Mouse (Mus musculus): ENCODE results near the gene Pde4b. TPM values are rescaled to one million over a fixed set of nuclear protein-coding genes. Genes with fewer than 3 reads are reported as not detected.
"Not testable (repeated sequence)": the region's sequence is repeated elsewhere in the genome, so short reads cannot be mapped to it uniquely, and the experiment has no call there.

Gene Pde4b
- total RNA-seq, 1 experiment from 2014 or later: 3.7 TPM

DNA sequence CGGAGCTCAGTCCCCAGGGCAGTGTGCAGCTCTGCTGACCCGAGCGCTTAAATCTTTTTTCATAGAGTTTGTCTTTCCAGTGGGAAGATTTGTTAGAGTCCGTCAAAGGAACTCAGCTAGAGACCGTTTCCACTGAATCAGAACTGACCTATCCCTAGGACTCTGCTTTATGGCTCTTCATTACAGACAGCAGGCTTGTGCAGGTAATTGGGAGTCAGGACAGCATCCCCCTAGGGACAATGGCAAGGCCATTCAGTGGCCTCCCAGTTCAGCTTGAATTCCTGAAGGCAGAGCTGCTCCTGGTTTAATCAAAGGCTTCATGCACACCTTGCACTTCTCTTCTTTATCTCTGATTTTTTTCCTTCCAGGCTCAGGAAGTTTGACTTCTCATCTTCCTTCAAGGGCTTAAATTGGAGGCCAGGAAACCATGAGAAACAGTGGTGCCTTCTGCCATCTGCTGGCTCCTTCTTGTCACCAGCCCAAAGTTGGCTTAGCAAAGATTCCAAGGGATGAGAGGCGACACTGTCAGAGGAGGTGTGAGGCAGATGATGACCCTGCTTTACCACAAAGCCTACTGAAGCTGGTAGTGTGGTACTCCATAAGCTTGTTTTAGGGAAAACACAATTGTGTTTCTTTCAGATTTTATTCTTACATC lies 393.6 kb downstream of the Pde4b start:
- no peak for DNase-seq

DNA sequence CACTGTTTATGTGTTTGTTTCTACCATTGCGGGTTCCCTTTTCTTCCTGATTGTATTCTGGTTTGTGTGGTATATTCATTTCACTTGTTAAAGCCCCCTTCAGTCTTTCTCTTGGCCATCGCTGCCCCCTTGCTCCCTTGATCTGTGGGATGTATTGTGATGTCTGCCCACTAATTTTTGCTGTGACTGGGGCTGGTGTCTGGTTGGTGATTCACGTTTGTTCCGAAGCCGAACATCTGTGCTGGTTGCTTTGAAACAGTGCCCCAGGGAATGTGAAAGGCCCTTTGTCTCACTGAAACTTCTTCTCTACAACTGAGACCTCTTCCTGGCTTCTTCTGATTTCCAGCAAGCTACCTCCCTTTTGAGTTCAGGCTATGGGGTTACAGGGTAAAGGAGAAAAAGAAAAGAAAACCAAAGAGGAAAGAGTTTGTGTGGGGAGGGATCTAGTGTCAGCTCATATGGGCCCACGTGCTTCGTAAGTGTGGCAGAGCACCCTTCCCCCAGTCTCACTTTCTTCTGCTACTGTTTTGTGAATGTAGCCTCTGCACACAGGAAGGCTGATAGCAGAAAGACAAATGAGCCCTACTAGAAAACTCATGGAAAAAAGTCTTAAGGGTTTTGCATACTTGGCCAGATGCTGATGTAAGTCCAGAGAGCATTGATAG lies 396.1 kb downstream of the Pde4b start:
- DNase-seq: no peak

DNA sequence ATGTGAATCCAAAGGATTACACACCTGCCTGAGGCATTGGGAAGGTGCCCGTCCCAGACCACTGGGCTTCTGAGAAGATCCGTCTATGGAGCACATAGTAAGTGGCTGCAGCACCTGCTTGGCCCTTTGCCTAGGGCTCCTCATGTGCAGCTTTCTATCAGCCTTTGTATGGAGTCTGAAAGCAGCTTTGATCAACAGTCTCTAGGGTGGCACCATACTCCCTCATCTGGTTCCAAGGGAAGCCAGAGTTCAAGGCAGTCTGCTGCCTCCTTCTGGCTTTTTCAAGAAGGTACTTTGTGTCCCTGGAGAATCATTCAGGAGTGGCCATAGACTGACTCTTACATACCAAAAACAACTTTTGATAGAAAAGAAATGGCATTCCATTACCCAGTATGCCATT lies 397.4 kb downstream of the Pde4b start:
- DNase-seq: no peak

DNA sequence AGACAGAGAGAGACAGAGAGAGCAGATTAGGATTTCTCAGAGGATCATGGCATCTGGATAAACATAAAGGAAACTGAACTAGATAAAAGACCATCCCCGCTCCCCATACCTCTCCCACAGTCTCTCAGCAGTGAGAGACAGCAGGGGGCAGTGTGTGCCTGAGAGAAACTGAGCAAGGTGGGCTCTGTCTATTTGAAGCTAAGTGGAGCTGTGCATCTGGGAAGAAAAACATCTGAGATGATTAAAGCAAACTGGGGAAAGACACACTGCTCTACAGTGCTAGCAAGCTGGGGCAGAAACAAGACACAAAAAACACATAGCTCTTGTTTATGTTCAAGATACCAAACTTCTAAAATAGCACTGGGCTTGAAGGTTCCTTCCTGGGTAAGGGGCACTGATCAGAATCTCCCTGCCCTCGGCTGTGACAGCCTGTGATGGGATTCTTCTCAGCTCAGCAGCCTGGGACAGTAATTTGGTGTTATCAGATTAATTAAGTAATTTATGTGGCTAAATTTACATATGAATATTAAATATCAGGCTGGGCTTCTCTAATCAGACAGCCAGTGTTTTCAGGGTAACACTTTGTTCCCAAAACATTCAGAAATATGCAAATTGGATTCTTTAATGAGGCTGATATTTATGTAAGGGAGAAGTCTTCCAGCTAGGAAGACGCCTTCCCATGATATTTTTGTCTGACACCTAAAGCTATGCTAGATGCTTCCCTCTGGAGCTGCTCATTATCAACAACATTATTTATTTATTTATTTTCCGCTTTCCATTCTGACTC lies 399.0 kb downstream of the Pde4b start:
- DNase-seq: no peak

DNA sequence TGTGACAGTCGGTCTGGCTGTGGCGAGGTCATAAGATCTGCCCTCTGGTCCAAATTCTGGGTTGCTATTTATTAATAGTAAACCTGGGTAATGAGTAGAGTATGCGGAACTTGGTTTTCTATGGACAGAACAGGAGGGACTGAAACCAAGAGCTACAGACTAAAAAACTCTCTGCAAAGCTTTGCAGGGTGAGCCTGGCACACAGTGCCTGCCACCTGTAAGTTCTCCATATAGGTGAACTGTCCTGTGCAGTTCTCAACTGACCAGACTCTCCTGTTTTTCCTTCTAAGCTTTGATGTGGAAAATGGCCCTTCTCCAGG lies 399.5 kb downstream of the Pde4b start:
- no peak for DNase-seq

DNA sequence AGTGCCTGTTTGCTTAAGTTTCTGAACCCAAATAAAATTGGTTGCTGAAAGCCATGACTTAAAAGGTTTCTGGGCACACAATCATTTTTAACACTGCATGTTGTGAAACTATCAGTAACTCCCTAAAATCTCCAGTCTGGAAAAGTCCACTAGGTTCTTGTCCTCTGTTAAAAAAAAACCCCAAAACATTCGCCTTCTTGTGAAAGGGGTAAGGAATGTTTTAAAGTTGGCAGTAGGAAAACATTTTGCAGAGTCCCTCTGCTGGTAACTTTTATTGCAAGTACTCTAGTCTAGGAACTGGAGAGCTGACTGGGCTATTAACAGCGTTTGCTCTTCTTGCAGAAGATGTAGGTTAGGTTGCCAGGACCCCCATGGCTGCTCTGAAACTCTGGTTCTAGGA lies 400.7 kb downstream of the Pde4b start:
- DNase-seq: no peak

DNA sequence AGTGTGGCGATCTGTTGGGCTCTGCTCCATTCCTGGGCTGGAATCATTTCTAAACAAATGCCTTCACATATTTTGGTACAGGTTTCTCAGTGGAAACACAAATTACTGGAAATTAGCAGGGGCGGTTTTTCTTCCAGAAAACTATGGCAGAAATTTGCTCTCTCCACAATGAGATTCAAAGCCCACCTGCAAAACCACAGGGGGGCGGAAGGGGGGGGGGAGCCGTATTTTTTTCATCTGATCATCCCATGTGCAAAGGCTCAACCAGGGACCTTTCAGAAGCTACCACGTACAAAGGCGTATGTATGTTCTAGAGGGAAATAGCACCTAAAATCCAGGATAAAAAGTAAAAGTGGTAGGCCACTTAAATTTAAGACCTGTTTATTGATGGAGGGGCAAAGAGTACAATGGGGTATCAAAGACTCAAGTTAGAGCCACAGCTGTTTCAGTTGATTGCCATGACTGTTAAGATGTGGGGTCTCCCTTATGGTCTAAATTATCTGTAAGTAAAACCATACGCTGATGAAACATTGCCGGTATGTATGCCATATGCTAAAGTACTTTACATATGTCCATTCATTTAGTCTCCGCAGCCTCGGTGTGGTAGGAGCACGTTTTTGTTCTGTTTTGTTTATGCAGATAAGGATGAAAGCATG lies 404.3 kb downstream of the Pde4b start:
- DNase-seq: no peak

DNA sequence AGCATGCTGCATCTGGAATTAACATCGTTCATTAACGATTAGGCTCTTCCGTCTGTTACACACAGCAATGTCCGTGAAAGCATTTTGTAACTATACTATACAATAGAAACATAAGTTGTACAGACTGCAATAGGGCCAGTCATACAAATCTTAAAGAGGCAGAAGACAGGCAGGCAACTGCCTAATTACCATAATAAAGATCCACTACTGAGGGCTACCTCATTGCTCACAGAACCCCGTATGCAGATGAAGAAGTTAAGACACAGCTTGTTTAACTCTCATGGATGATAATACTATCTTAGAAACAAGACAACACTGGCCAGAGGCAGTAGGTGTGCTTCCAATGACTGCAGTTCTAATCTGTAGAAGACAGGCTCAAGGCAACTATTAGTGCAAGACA lies 405.6 kb downstream of the Pde4b start:
- no peak for DNase-seq

DNA sequence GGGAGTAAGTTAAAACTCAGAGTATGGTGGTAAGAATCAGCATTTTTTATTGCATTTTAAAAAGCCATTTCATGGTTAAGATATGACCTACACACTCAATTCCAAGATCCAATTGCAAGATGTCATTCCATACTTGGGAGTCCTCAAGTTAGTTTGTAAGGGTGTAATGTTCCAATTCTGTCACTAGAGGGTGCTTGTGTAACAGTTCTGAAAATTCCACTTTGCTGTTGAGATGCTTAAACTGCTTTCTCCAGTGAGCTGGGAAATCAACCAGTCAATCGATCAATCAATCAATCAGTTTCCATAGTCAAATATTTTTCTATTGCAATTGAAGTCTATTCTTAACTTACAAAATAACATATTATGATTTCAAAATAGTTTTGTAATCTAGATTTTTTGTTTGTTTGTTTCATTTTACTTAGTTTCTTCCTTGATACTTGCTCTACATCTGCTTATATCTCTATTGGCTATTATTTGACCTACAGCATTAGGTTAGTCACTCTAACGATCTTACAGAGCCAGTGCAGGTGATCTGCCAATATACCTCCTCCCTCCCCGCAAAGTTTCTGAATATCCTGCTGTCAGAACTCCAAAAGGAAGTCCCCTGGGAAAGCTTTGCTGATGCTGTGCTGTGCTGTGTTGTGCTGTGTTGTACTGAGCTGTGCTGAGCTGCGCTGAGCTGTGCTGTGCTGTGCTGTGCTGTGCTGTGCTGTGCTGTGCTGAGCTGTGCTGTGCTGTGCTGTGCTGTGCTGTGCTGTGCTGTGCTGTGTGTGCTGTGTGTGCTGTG lies 406.2 kb downstream of the Pde4b start:
- DNase-seq: no peak

DNA sequence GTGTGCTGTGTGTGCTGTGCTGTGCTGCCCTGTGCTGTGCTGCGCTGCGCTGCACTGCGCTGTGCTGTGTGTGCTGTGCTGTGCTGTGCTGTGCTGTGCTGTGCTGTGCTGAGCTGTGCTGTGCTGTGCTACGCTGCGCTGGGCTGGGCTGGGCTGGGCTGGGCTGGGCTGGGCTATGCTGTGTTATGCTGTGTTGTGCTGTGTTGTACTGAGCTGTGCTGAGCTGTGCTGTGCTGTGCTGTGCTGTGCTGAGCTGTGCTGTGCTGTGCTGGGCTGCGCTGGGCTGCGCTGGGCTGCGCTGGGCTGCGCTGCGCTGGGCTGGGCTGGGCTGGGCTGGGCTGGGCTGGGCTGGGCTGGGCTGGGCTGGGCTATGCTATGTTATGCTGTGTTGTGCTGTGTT lies 406.9 kb downstream of the Pde4b start:
- not testable (repeated sequence) for DNase-seq

DNA sequence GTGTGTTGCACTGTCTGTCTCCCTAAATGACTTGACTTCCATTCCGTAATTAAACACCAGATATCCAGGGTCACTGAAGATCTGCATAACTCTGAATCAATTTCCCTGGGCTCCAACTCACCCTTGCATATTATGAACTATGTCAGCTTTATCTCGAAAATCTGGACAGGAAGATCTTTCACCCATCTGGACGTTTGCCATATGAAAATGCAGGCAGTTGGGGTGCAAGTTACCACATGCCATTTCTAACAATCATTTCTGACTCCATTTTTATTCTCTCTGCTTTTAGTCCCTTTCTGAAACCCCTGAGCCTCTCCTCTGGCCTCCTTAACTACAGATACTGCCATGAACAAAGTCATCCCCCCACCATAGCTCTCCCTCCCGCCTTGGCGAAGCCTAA lies 407.7 kb downstream of the Pde4b start:
- DNase-seq: no peak

DNA sequence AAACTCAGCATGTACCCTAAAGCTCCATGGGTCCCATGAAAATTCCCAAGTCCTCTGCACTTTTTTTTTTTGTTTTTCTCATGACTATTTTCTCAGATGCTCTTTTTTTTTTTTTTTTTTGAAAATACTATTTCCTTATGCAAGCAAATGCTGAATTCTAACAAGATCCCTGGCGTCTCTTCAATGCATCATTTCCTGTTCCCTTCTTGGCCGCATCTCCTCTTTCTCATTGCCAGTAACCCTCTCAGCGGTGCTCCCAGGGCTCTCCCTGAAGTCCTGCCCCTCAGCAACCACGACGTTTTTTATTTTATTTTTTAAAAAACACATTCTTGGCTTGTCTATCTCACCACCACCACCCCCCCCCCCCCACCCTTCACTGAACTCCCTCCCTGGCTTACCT lies 408.1 kb downstream of the Pde4b start:
- DNase-seq: no peak

DNA sequence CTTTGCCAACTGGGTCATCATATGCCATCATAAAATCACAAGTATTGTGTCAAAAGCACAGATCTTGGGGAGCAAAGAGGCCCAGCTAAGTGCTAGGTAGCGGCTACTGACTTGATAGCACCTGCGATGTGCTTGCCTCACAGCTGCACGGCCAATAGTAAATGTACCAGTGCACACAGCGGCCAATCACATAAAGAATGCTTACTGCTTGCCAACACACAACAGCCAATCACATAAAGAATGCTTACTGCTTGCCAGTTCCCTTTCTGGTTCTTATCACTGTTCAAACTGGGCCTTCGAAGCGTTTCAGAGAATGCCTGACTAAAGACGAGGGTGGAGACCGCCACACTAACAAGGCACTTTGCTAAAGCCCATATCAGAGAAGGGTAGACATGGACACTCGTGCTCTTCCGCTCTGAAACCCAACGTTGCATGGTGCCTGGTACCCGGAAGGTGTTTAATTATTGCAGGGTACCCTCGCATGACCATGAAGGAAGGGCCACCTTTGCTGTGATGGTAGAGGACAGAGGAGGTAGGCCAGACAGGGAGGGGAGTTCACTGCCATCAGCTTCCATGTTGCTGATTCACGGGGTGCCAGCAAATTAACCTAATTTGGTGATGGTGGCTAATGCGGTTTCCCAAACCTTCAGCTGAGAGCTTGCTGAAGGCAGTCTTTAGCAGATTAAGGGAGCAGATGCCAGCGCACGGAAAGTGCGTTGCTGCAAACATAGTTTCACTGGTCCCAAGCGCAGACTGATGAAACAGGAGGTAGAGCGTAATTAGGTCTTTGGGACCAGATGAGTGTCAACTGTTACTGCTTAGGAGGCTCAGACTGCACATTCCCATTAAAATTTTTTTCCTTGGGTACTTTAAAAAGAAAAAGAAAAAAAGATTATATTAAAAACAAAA lies 409.2 kb downstream of the Pde4b start:
- DNase-seq: no peak

DNA sequence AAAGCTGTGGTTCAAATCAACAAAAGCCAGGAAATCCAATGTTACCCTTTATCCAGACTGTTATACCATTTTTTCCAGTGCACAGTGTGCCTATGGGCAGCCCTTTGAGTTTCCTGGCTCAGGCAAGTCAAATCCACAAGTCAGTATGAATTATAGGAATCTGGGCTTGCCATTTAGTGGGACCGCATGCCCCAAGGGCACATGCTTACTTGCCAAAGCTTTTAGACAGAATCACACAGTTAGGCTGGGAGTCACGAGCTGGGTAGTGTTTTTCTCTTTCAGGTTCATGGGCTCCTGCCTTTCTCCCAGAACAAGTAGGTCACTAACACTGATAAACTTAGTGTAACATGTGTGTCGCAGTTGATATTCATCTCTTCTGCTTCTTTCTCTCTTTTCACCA lies 409.9 kb downstream of the Pde4b start:
- no peak for DNase-seq

DNA sequence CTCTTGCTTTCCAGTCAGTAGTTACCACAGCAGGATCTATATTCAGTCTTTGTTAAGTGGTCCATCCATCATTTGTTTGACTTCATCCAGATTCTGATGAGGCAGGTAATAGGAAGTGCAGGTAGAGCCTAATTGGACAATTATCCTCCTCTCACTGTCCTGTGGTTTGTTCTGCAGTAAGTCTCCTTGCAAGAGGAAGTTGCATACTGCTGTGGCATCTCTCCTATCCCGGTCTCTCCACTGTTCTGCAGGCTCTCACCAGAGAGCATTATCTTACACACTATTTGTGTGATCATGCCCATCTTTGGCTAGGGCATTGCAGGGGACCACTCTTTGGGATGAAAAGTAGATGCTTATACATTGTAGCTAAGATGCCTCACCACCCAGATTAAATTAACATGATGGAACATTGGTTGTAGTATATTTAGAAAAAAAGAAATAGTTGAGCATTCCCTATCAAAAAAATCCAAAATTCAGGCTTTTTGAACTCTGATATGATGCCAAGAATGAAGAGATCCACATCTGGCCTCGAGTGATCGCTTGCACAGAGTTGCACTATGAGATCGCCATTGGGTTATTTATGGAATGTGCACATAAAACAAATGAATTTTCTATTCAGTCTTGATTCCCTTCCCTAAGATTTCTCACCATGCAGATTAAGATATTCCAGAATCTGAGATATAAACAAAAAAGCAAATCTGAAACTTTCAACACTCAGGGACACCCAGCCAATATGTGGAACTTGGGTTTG lies 411.0 kb downstream of the Pde4b start:
- no peak for DNase-seq

DNA sequence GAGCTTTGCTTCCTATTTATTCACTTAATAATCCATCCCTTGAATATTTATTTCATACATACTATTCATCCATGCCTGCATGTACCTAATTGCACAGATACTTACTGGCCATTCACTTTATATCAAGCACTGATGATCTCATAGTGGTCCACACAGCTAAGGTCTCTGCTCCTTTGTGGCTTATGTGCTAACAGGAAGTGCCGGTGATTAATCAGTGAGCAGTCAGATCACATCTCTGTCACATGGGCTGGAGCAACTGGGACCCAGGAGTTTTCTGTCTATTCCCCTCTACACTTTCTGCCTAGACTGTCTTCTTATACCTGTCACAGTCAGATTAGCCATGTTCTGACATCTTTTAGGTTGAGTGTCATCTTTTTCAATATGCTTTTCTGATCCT lies 411.6 kb downstream of the Pde4b start:
- no peak for DNase-seq

DNA sequence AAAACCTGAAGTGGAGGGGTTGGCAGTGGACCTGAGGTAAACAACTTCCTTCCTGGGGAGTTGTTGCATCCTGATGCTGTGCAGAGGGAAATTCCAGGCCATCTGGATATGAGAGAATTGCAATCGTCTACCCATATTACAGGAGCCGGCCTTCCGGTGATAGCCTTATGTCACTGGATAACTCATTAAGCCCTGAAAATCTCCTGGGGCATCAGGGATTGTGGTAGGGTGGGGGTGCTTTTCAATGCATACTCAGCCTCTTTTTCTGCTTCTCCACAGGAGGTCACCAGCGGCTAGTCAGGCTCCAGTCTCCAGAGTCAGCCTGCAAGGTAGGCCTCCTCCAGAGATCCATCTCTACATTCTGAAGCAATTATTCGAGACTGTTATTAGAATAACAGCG lies 418.4 kb downstream of the Pde4b start:
- no peak for DNase-seq

DNA sequence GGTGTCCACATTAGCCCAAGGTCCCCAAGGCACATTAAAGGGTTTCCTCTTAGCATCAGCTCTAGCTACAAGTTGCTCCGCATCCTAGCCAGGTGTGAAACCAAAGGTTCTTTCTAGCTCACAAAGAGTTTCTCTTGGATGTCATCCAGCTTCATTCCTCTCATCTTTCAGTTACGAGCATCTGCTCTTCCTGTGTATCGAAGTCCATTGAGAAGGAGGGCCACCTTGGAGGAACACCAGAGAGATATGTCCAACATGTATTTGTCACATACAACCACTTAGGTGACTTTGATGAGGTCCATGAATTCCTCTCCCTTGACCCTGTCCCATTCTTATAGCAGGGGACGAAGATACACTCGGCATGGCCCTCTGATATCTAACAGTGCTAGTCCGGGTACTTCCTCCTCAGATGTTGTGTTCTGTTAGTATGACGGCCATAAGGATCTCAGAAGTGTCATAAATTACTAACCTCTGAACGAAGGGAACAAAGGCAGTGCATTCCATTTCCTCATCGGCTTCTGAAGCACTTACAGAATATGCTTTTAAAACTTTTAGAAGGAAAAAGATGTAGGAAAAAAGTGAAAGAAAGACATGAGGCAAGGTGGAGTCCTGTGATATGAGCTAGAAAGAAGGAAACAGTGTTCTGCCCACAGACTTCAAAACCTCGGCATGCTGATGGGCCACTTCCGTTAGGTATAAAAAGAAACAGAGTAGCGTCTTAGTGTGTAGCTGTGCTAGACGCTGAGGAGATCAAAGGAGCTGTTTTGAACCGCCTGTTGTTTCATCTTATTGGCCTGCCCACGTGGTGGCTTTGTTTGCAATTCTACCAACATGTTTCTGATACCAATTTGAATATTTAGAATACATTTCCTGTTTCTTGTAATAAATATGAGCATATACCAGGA lies 419.3 kb downstream of the Pde4b start:
- DNase-seq: no peak

DNA sequence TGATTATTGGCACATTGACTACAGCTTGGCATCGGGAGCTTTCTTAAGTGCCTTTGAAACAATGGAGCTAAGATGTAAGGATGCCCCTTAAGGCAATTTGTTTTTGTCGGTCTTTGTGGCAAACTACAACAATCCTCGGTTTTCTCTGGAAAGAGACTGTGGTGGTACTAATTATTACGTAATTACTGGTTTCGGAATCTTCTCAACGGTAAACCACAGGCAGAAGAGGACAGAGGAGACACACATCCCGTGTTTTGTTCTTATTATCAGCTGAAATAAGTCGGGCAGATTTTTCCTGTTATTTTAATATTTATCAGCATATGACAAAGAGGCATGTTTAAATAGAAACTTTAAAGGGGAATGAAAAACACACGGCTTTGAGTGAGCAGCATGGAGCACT lies 420.0 kb downstream of the Pde4b start:
- DNase-seq: no peak

All from adrenal gland, postnatal 25 days (tissue).